Mouse (Mus musculus): Measurements from ENCODE around the gene Specc1. TPM values are rescaled to one million over a fixed set of nuclear protein-coding genes. Genes with fewer than 3 reads are reported as not detected.
A peak's percentile ranks its signal among the peaks of the same experiment; 100 is the strongest.

The Specc1 gene
- total and polyA plus RNA-seq, 2 experiments from 2014 or later: 12.8 to 25.0 TPM

DNA sequence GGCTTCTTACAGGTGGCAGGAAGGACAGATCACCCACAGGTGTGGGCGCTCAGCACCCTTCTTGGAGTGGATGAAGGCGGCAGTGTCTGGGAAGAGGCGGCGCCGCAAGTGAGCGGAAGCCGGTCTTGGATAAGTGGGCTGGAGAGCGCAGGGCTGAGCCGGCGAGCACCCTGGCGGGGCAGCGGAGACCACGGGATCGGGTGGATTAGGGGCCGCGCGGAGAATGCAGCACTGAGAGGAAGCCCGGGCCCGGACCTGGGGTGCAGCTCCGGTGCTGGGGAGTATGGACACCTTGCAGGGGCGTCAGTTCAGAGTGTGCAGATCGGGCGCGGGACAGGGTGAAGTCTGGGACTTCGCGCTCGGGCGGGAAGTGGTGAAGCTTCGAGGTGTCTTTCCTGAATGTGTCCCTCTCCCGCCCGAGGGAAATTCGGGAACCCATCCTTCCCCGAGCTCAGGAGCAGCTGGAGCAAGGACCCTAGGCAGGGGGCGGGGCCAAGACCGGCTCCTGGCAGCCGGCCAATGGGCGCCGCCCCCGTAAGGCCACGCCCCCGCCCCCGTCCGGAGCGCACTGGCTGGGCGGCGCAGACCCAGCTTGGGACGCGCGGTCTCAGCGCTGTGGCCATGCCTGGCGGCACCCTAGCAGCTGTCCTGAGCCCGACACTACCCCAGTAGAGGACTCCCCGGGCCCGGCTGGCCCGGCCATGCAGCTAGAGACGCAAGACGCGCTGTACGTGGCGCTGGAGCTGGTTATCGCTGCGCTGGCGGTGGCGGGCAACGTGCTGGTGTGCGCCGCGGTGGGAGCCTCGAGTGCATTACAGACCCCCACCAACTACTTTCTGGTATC is 292.1 kb downstream of the Specc1 start, which contains the start of gene Adora2b:
Gene Adora2b (plus strand): TSS at position 584 of the 844 bp plus-strand sequence.
- peak; percentile 59 for DNase-seq (ENCODE audit: low spot score)
- peak within 1 kb of the TSS; percentile 45 for H3K9ac ChIP-seq (replicated peaks; ENCODE audit: low read length, poor library complexity, severe bottlenecking)
- peaks cover 14% of the 10 kb centered on the region for H3K27me3 ChIP-seq (ENCODE audit: insufficient read depth, low read length)
- H3K36me3 ChIP-seq (ENCODE audit: insufficient read depth, low read length): no peaks in the 10 kb centered on the region
- WGBS: under 1% methylated on average over 63 of the region's 69 CpGs
- H3K4me2 ChIP-seq (ENCODE audit: low read depth, low read length, poor library complexity, severe bottlenecking): peak within 1 kb of the TSS; percentile 99
- peak; percentile 78 for ATAC-seq (ENCODE audit: low FRiP score)
- H3K4me3 ChIP-seq (ENCODE audit: low read depth, low read length): peak within 1 kb of the TSS; percentile 67
- H3K9me3 ChIP-seq (ENCODE audit: low read length): no peaks in the 10 kb centered on the region
- TF ChIP-seq CTCF (IDR thresholded peaks at IDR 0.05): no peak
- H3K4me1 ChIP-seq (ENCODE audit: insufficient read depth, low read length): peaks cover 6% of the 10 kb centered on the region; the same call in 1 of the 2 replicates
- 0 out of 2 replicates have a peak within 1 kb of the TSS, but pooled peaks have one; percentile 6 for H3K27ac ChIP-seq (ENCODE audit: low read depth, low read length)

- 2% methylated on average over 35 of the region's 35 CpGs for whole genome bisulfite sequencing
- Histone ChIP-seq H3K4me1 (ENCODE audit: insufficient read depth, low read length) (peaks cover 6% of the 10 kb centered on the region; the same call in 1 of the 2 replicates), H3K27ac (ENCODE audit: low read depth, low read length) (0 out of 2 replicates have a peak overlapping the region, but pooled peaks have one; percentile 6), H3K27me3 (ENCODE audit: insufficient read depth, low read length) (peaks cover 14% of the 10 kb centered on the region), H3K4me3 (ENCODE audit: low read depth, low read length) (peak overlapping the region; percentile 67), H3K9ac (replicated peaks; ENCODE audit: low read length, poor library complexity, severe bottlenecking) (peak overlapping the region; percentile 45), H3K4me2 (ENCODE audit: low read depth, low read length, poor library complexity, severe bottlenecking) (peak overlapping the region; percentile 99), H3K9me3 (ENCODE audit: low read length) (no peaks in the 10 kb centered on the region), H3K36me3 (ENCODE audit: insufficient read depth, low read length) (no peaks in the 10 kb centered on the region)
- ATAC-seq (ENCODE audit: low FRiP score) (peak; percentile 31; the same call in 1 of the 2 replicates), DNase-seq (ENCODE audit: low spot score) (peak; percentile 25)
- TF ChIP-seq CTCF (IDR thresholded peaks at IDR 0.05): peak; percentile 48
Observed at GRCm38 (mm10) chr11:62249266-62250037, 292.9 kb downstream of the Specc1 start.

GRCm38 (mm10) chr11:62251047-62251446 is 294.5 kb downstream of the Specc1 start:
- Histone ChIP-seq H3K4me1 (ENCODE audit: insufficient read depth, low read length) (peaks cover 6% of the 10 kb centered on the region; the same call in 1 of the 2 replicates), H3K4me2 (ENCODE audit: low read depth, low read length, poor library complexity, severe bottlenecking) (no peak overlapping the region), H3K4me3 (ENCODE audit: low read depth, low read length) (no peak overlapping the region), H3K27me3 (ENCODE audit: insufficient read depth, low read length) (peaks cover 14% of the 10 kb centered on the region), H3K9me3 (ENCODE audit: low read length) (no peaks in the 10 kb centered on the region), H3K36me3 (ENCODE audit: insufficient read depth, low read length) (no peaks in the 10 kb centered on the region), H3K9ac (replicated peaks; ENCODE audit: low read length, poor library complexity, severe bottlenecking) (no peak overlapping the region), H3K27ac (ENCODE audit: low read depth, low read length) (no peak overlapping the region)
- DNase-seq (ENCODE audit: low spot score): no peak
- TF ChIP-seq CTCF (IDR thresholded peaks at IDR 0.05): no peak
- no peak for ATAC-seq (ENCODE audit: low FRiP score)
- 82% methylated on average over 11 of the region's 11 CpGs for whole genome bisulfite sequencing

GRCm38 (mm10) chr11:62253380-62253779 is 296.8 kb downstream of the Specc1 start:
- H3K9ac ChIP-seq (replicated peaks; ENCODE audit: low read length, poor library complexity, severe bottlenecking): no peak overlapping the region
- H3K4me1 ChIP-seq (ENCODE audit: insufficient read depth, low read length): peaks cover 6% of the 10 kb centered on the region; the same call in 1 of the 2 replicates
- H3K27me3 ChIP-seq (ENCODE audit: insufficient read depth, low read length): peaks cover 14% of the 10 kb centered on the region
- no peaks in the 10 kb centered on the region for H3K9me3 ChIP-seq (ENCODE audit: low read length)
- TF ChIP-seq CTCF (IDR thresholded peaks at IDR 0.05): no peak
- H3K4me3 ChIP-seq (ENCODE audit: low read depth, low read length): no peak overlapping the region
- H3K27ac ChIP-seq (ENCODE audit: low read depth, low read length): no peak overlapping the region
- DNase-seq (ENCODE audit: low spot score) (no peak), ATAC-seq (ENCODE audit: low FRiP score) (no peak)
- no peak overlapping the region for H3K4me2 ChIP-seq (ENCODE audit: low read depth, low read length, poor library complexity, severe bottlenecking)
- H3K36me3 ChIP-seq (ENCODE audit: insufficient read depth, low read length): no peaks in the 10 kb centered on the region
- 77% methylated on average over 5 of the region's 5 CpGs for WGBS

DNA sequence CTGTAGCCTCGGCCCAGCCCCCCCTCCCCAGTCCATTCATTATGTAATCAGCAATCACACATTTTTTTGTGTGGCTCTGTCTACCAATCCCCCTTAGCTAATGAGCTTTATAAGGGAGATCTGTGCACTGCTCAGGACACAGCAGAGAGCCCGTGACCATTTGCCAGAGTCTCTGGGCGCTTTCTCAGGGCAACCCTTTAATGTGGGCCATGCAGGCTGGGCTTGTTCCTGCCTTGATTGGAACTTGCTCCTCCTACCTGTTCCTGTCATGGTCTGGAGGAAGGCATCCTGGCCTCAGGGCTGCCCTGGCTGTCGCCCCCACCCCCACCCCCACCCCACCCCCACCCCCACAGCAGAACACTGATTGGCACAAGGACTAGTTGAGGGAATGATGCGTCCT is 302.7 kb downstream of the Specc1 start:
- Histone ChIP-seq H3K36me3 (ENCODE audit: insufficient read depth, low read length) (no peaks in the 10 kb centered on the region), H3K9ac (replicated peaks; ENCODE audit: low read length, poor library complexity, severe bottlenecking) (no peak overlapping the region), H3K4me2 (ENCODE audit: low read depth, low read length, poor library complexity, severe bottlenecking) (no peak overlapping the region), H3K9me3 (ENCODE audit: low read length) (no peaks in the 10 kb centered on the region), H3K27ac (ENCODE audit: low read depth, low read length) (no peak overlapping the region), H3K27me3 (ENCODE audit: insufficient read depth, low read length) (no peaks in the 10 kb centered on the region), H3K4me1 (ENCODE audit: insufficient read depth, low read length) (no peaks in the 10 kb centered on the region), H3K4me3 (ENCODE audit: low read depth, low read length) (no peak overlapping the region)
- TF ChIP-seq CTCF (IDR thresholded peaks at IDR 0.05): no peak
- WGBS: 53% methylated on average over 5 of the region's 5 CpGs
- DNase-seq (ENCODE audit: low spot score): no peak
- no peak for ATAC-seq (ENCODE audit: low FRiP score)
